Mouse (Mus musculus): ENCODE measurements around the gene Jag2.

- no peak for TF ChIP-seq CTCF (IDR thresholded peaks at IDR 0.05; ENCODE audit: borderline replicate concordance, insufficient read depth, low read length)
- TF ChIP-seq POLR2A (IDR thresholded peaks at IDR 0.05; ENCODE audit: low read depth, low read length) = no peak
These were observed 70.8 kb downstream of the Jag2 start for GRCm38 (mm10) chr12:112858581-112859336.
